ENCODE assay signal across 35 mouse cellular contexts in genomic region chr10:128227592-128227991, GRCm38 (mm10). TPM values are rescaled to one million over a fixed set of nuclear protein-coding genes. Genes with fewer than 3 reads are reported as not detected.
DNase-seq lines count a peak whose midpoint lies in the region; ATAC-seq lines count a peak whose summit lies in the region.
"Had no signal": no experiment of that assay in that cellular context is flagged by ENCODE, and none has a peak within 500 bp of the region (broad histone marks: within the 10 kb centered on the region; RNA-seq: fewer than 3 reads in every experiment).

No protein-coding gene starts in this region.

- H3K4me1 ChIP-seq in heart, embryonic 16.5 days (ENCODE audit: control insufficient read depth, insufficient read depth, low read length) = peaks cover 10% of the 10 kb centered on the region

- no peak overlapping the region for H3K27ac ChIP-seq in heart, embryonic 16.5 days (ENCODE audit: low read length)
- H3K27ac ChIP-seq: embryonic facial prominence, embryonic 10.5 days; forebrain, embryonic 12.5 days; forebrain, embryonic 15.5 days; hindbrain, embryonic 14.5 days; hindbrain, postnatal 0 days had no signal

- no peak overlapping the region for H3K4me3 ChIP-seq in heart, embryonic 16.5 days (ENCODE audit: low read length)
- H3K4me3 ChIP-seq: embryonic facial prominence, embryonic 10.5 days; embryonic facial prominence, embryonic 13.5 days; erythroblast, embryonic 14.5 days; forebrain, embryonic 12.5 days; forebrain, embryonic 15.5 days had no signal

- WGBS in heart, embryonic 16.5 days = 69% methylated on average over 9 of the region's 9 CpGs

- H3K9ac ChIP-seq in heart, embryonic 16.5 days (ENCODE audit: low read length) = 0 out of 2 replicates have a peak overlapping the region, but pooled peaks have one; percentile 25
- H3K9ac ChIP-seq: embryonic facial prominence, embryonic 13.5 days; forebrain, embryonic 12.5 days; forebrain, embryonic 15.5 days; hindbrain, embryonic 14.5 days had no signal

- H3K36me3 ChIP-seq in heart, embryonic 16.5 days (ENCODE audit: control insufficient read depth, insufficient read depth) = no peaks in the 10 kb centered on the region
- H3K36me3 ChIP-seq: embryonic facial prominence, embryonic 10.5 days; embryonic facial prominence, embryonic 13.5 days; forebrain, embryonic 12.5 days; forebrain, embryonic 15.5 days had no signal

- ATAC-seq in heart, embryonic 16.5 days (replicated peaks; ENCODE audit: extremely low read depth, insufficient read depth, low FRiP score) = no peak
- ATAC-seq: CD4-positive, CD25-positive, alpha-beta regulatory T cell, adult 4 months; forebrain, embryonic 15.5 days; hindbrain, postnatal 0 days; inflammation-experienced regulatory T-cells, adult 6 months; Patski had no signal

- H3K9me3 ChIP-seq in heart, embryonic 16.5 days (replicated peaks; ENCODE audit: control insufficient read depth, low read length) = no peaks in the 10 kb centered on the region
- H3K9me3 ChIP-seq: embryonic facial prominence, embryonic 10.5 days; embryonic facial prominence, embryonic 13.5 days; forebrain, embryonic 12.5 days; forebrain, embryonic 15.5 days had no signal

- no peak overlapping the region for H3K4me2 ChIP-seq in heart, embryonic 16.5 days (ENCODE audit: low read depth, low read length)
- H3K4me2 ChIP-seq: embryonic facial prominence, embryonic 13.5 days; forebrain, embryonic 12.5 days; forebrain, embryonic 15.5 days; hindbrain, embryonic 14.5 days had no signal

- H3K27me3 ChIP-seq in heart, embryonic 16.5 days (ENCODE audit: control insufficient read depth, insufficient read depth, low read length) = no peaks in the 10 kb centered on the region
- H3K27me3 ChIP-seq: embryonic facial prominence, embryonic 13.5 days; forebrain, embryonic 15.5 days; Patski had no signal

- no peak for DNase-seq in heart, postnatal 4 days
- DNase-seq in 416B (ENCODE audit: low read depth) (peak; percentile 15), NIH3T3 (ENCODE audit: low read depth) (peak; percentile 47), adipocyte (ENCODE audit: low spot score) (no peak)
- no peak for DNase-seq in spleen, adult 12 weeks (ENCODE audit: low spot score)
- DNase-seq: adrenal gland, adult 2 months; adrenal gland, postnatal 14 days; cerebellum, adult 11 months; cerebellum, adult 8-10 months; cerebellum, postnatal 10 days; cerebellum, postnatal 36 days; embryo, embryonic 11 days; gastrocnemius, postnatal 25 days; heart, adult 18-20 months; heart, postnatal 10 days; heart, postnatal 36 days; kidney, adult 11 months had no signal

RNA-seq across cellular contexts. Expression of gene Mip, which starts 2.0 kb away (rescaled TPM):
- polyA plus RNA-seq in heart, embryonic 16.5 days (2015; fragmentation: Nextera tagmentation; extraction: Ambion mirVana) = not detected in 2 replicates
- total RNA-seq in heart, postnatal 4 days (2021) = not detected
- total RNA-seq: adrenal gland, adult 2 months; adrenal gland, postnatal 14 days; adrenal gland, postnatal 4 days; gastrocnemius, adult 8-10 months; heart, adult 18-20 months; heart, postnatal 10 days; heart, postnatal 36 days had no signal
- polyA plus RNA-seq: adrenal gland, adult 2 months; C2C12; CD4-positive, CD25-positive, alpha-beta regulatory T cell, adult 4 months; cortical plate, adult 2 months; embryonic facial prominence, embryonic 10.5 days; erythroblast, embryonic 14.5 days; gonadal fat pad, adult 2 months; heart, embryonic 14.5 days; hindbrain, embryonic 11.5 days; hindbrain, postnatal 0 days; inflammation-experienced regulatory T-cells, adult 6 months had no signal

RNA-seq across cellular contexts. Expression of gene Timeless, which starts 4.3 kb away (rescaled TPM):
- polyA plus RNA-seq in heart, embryonic 16.5 days (2015; fragmentation: Nextera tagmentation; extraction: Ambion mirVana) = 29.6 and 30.4 TPM in 2 replicates
- total RNA-seq in heart, postnatal 4 days (2021) = 10 to 100 TPM; 24.5 to 28.7 TPM

RNA-seq across cellular contexts. Expression of gene Spryd4, which starts 16.0 kb away (rescaled TPM):
- 45.1 and 46.1 TPM in 2 replicates for polyA plus RNA-seq in heart, embryonic 16.5 days (2015; fragmentation: Nextera tagmentation; extraction: Ambion mirVana)
- 10 to 100 TPM; 39.6 to 41.5 TPM for total RNA-seq in heart, postnatal 4 days (2021)

RNA-seq across cellular contexts. Expression of gene Apon, which starts 26.3 kb away (rescaled TPM):
- polyA plus RNA-seq in heart, embryonic 16.5 days (2015; fragmentation: Nextera tagmentation; extraction: Ambion mirVana) = 0.17 TPM in 1 of 2 replicates, not detected in the other
- under 1 TPM in 1 of 2 experiments, not detected in 1; 0.29 TPM for total RNA-seq in heart, postnatal 4 days (2021)
- total RNA-seq: gastrocnemius, postnatal 25 days; heart, adult 18-20 months; hindbrain, postnatal 0 days had no signal
- polyA plus RNA-seq: CD4-positive, CD25-positive, alpha-beta regulatory T cell, adult 4 months; cortical plate, adult 2 months; gonadal fat pad, adult 2 months; heart, embryonic 14.5 days; hindbrain, postnatal 0 days had no signal

RNA-seq across cellular contexts. Expression of gene Gls2, which starts 33.3 kb away (rescaled TPM):
- 0.88 and 1.0 TPM in 2 replicates for polyA plus RNA-seq in heart, embryonic 16.5 days (2015; fragmentation: Nextera tagmentation; extraction: Ambion mirVana)
- total RNA-seq in heart, postnatal 4 days (2021) = 1 to 10 TPM in 1 of 2 experiments, under 1 TPM in 1; 0.48 to 1.2 TPM
- polyA plus RNA-seq: erythroblast, embryonic 14.5 days had no signal

Comparison
In these comparisons a context has a peak if more than half of its experiments do, and no peak if none do; other contexts are left out.
1. DNase-seq: peak in 416B (single experiment) and NIH3T3 (single experiment); none in heart, postnatal 4 days (single experiment), adipocyte (single experiment) and spleen, adult 12 weeks (single experiment).